Mouse (Mus musculus) midbrain, postnatal 0 days (tissue): ENCODE data around the gene Mylk2. TPM values are rescaled to one million over a fixed set of nuclear protein-coding genes. Genes with fewer than 3 reads are reported as not detected.
A peak's percentile ranks its signal among the peaks of the same experiment; 100 is the strongest.

ENCODE experiments used
- ATAC-seq: fragments of 200-750 bp; cut with Nextera tagmentation; 2 replicates; pipeline ENCODE4 v1.8.0; 2017; ENCODE audit warnings: moderate number of reproducible peaks, mild to moderate bottlenecking, moderate TSS enrichment, moderate library complexity; ENCODE audit not compliant: low FRiP score
- DNase-seq: peaks from one replicate; pipeline ENCODE4 v3.0.0-alpha.2; 2015; ENCODE audit warnings: low spot score
- H3K27ac ChIP-seq: fragments of 300-500 bp; sonication (generic); 2 replicates; pipeline ENCODE4 v1.5.1; 2014; ENCODE audit warnings: low read depth, mild to moderate bottlenecking, low read length, mixed read lengths
- H3K27me3 ChIP-seq: fragments of 300-500 bp; sonication (generic); 2 replicates; pipeline ENCODE4 v1.6.1; 2014; ENCODE audit warnings: low read length, control low read depth, mixed read lengths; ENCODE audit not compliant: insufficient read depth
- H3K36me3 ChIP-seq: fragments of 300-500 bp; sonication (generic); 2 replicates; pipeline ENCODE4 v1.6.1; 2014; ENCODE audit warnings: low read length, control low read depth, mixed read lengths; ENCODE audit not compliant: insufficient read depth
- H3K4me1 ChIP-seq: fragments of 300-500 bp; sonication (generic); 2 replicates; pipeline ENCODE4 v1.6.1; 2014; ENCODE audit warnings: mild to moderate bottlenecking, control low read depth, antibody characterized with exemption, low read length, mixed read lengths; ENCODE audit not compliant: insufficient read depth
- H3K4me2 ChIP-seq: fragments of 300-500 bp; sonication (generic); 2 replicates; pipeline ENCODE4 v1.6.1; 2014; ENCODE audit warnings: low read depth, mild to moderate bottlenecking, low read length, mixed read lengths; ENCODE audit not compliant: poor library complexity, severe bottlenecking
- H3K4me3 ChIP-seq: fragments of 300-500 bp; sonication (generic); 2 replicates; pipeline ENCODE4 v1.5.1; 2014; ENCODE audit warnings: low read depth, mild to moderate bottlenecking, low read length, moderate library complexity
- H3K9ac ChIP-seq: fragments of 300-500 bp; sonication (generic); replicated peaks from 2 replicates; pipeline ENCODE4 v1.6.1; 2014; ENCODE audit warnings: mild to moderate bottlenecking, low read length, moderate library complexity, mixed read lengths; ENCODE audit not compliant: poor library complexity, severe bottlenecking
- H3K9me3 ChIP-seq: fragments of 300-500 bp; sonication (generic); 2 replicates; pipeline ENCODE4 v1.6.1; 2016; ENCODE audit warnings: low read length, control low read depth
- CTCF ChIP-seq: IDR thresholded peaks from 2 replicates; pipeline ENCODE4 v1.5.1; 2016; ENCODE audit warnings: antibody characterized with exemption, mild to moderate bottlenecking
- WGBS: fragments of 180-500 bp; shearing (Covaris S2); extraction: QIAGEN DNeasy Blood & Tissue Kit; methylation state at CpG from one replicate; pipeline ENCODE4 v1.1.7; 2014; 5-methylcytosine and 5-hydroxymethylcytosine counted together
- polyA plus RNA-seq: library from polyadenylated mRNA; unstranded; fragments of >200 nt; fragmentation: Nextera tagmentation; extraction: Ambion mirVana; gene quantifications from 2 replicates; pipeline ENCODE4 v1.2.1, GENCODE M21; 2015
- total RNA-seq: library from RNA; depleted of rRNA; stranded (reverse); fragments of >200 nt; gene quantifications from 2 replicates; pipeline ENCODE4 v1.2.3, GENCODE M21; 2014

Mylk2 gene
- total and polyA plus RNA-seq, 2 experiments from 2014 or later: 0.16 TPM; not detected in 1

GRCm38 (mm10) chr2:152928988-152929370, 17.8 kb downstream of the Mylk2 start:
- no peaks in the 10 kb centered on the region for H3K27me3 ChIP-seq
- no peak for DNase-seq
- H3K4me3 ChIP-seq: no peak overlapping the region
- TF ChIP-seq CTCF: no peak
- no peaks in the 10 kb centered on the region for H3K4me1 ChIP-seq
- no peak overlapping the region for H3K27ac ChIP-seq
- ATAC-seq: no peak
- H3K36me3 ChIP-seq: no peaks in the 10 kb centered on the region
- H3K9ac ChIP-seq: no peak overlapping the region
- 72% methylated on average over 3 of the region's 3 CpGs for WGBS
- no peak overlapping the region for H3K4me2 ChIP-seq
- H3K9me3 ChIP-seq: no peaks in the 10 kb centered on the region

GRCm38 (mm10) chr2:152930276-152930675, 19.1 kb downstream of the Mylk2 start:
- Histone ChIP-seq H3K9me3 (no peaks in the 10 kb centered on the region), H3K27ac (no peak overlapping the region), H3K9ac (no peak overlapping the region), H3K36me3 (no peaks in the 10 kb centered on the region), H3K4me3 (no peak overlapping the region), H3K4me2 (no peak overlapping the region), H3K27me3 (no peaks in the 10 kb centered on the region), H3K4me1 (no peaks in the 10 kb centered on the region)
- no peak for TF ChIP-seq CTCF
- ATAC-seq: no peak; the same call in 1 of the 2 replicates
- DNase-seq: no peak
- whole genome bisulfite sequencing: 34% methylated on average over 2 of the region's 2 CpGs

DNA sequence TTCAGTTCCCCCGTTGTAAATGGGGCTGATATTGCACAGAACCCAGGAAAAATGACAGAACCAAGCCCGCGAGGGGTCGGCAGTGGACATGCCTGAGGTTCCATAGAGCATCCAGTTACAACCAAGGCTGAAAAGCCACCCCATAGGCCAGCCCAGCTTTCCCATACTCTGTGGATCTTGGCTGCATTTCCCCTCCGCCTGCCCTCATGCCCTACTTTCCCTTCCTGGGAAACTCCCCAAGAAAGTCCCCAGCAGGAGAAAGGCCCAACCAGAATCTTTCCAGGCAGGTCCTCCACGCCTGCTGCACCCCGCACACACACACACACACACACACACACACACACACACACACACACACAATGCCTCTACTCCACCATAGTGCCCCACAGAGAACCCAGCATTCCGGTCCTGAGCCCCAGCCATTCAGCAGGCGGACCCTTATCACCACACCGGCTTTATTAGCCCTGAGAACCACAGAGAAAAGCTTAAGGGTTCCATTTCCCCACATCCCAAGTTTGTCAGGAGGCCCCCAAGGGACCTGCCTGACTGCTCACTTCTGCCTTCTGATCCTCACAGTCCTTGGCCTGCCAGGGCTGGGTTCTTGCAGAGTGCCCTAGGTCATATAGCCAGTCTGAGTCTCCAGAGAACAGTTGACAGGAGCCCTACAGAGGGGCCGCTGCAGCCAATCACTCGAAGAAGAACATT, 20.5 kb downstream of the Mylk2 start:
- Histone ChIP-seq H3K9ac (no peak overlapping the region), H3K36me3 (no peaks in the 10 kb centered on the region), H3K4me3 (no peak overlapping the region), H3K4me2 (no peak overlapping the region), H3K27me3 (no peaks in the 10 kb centered on the region), H3K27ac (peak overlapping the region; percentile 38; the same call in 1 of the 2 replicates), H3K9me3 (no peaks in the 10 kb centered on the region), H3K4me1 (no peaks in the 10 kb centered on the region)
- 71% methylated on average over 11 of the region's 12 CpGs for WGBS
- ATAC-seq: no peak
- no peak for TF ChIP-seq CTCF
- DNase-seq: no peak

- no peak for TF ChIP-seq CTCF
- Histone ChIP-seq H3K4me3 (peak within 1 kb of the TSS; percentile 3; the same call in 1 of the 2 replicates), H3K9me3 (no peaks in the 10 kb centered on the region), H3K4me1 (no peaks in the 10 kb centered on the region), H3K27ac (peak within 1 kb of the TSS; percentile 38; the same call in 1 of the 2 replicates), H3K9ac (0 out of 2 replicates have a peak within 1 kb of the TSS, but pooled peaks have one; percentile 8), H3K4me2 (no peak within 1 kb of the TSS), H3K27me3 (no peaks in the 10 kb centered on the region), H3K36me3 (no peaks in the 10 kb centered on the region)
- ATAC-seq (no peak), DNase-seq (no peak)
- WGBS: 27% methylated on average over 7 of the region's 9 CpGs
Observed at GRCm38 (mm10) chr2:152933048-152933447, 21.9 kb downstream of the Mylk2 start, which contains the start of gene Foxs1. TSS of gene Foxs1 (minus strand) at chr2:152933208.

GRCm38 (mm10) chr2:152933614-152934013, 22.5 kb downstream of the Mylk2 start:
- H3K4me2 ChIP-seq: no peak overlapping the region
- 35% methylated on average over 5 of the region's 5 CpGs for WGBS
- TF ChIP-seq CTCF: peak; percentile 68
- H3K27ac ChIP-seq: no peak overlapping the region
- H3K36me3 ChIP-seq: no peaks in the 10 kb centered on the region
- no peak overlapping the region for H3K9ac ChIP-seq
- H3K4me1 ChIP-seq: no peaks in the 10 kb centered on the region
- no peaks in the 10 kb centered on the region for H3K27me3 ChIP-seq
- DNase-seq (no peak), ATAC-seq (no peak)
- H3K4me3 ChIP-seq: no peak overlapping the region
- no peaks in the 10 kb centered on the region for H3K9me3 ChIP-seq

GRCm38 (mm10) chr2:152939846-152940245, 28.7 kb downstream of the Mylk2 start:
- Histone ChIP-seq H3K9ac (no peak overlapping the region), H3K27ac (no peak overlapping the region), H3K9me3 (no peaks in the 10 kb centered on the region), H3K4me2 (no peak overlapping the region), H3K27me3 (peaks cover 19% of the 10 kb centered on the region), H3K4me3 (no peak overlapping the region), H3K4me1 (0 out of 2 replicates have a peak, but pooled peaks cover 7% of the 10 kb centered on the region), H3K36me3 (no peaks in the 10 kb centered on the region)
- TF ChIP-seq CTCF: peak; percentile 75
- DNase-seq: no peak
- ATAC-seq: no peak
- 16% methylated on average over 4 of the region's 4 CpGs for WGBS
